Mouse (Mus musculus) liver, embryonic 13.5 days (tissue): ENCODE data around the gene Usp3. TPM values are rescaled to one million over a fixed set of nuclear protein-coding genes. Genes with fewer than 3 reads are reported as not detected.

ENCODE experiments used
- ATAC-seq: fragments of 200-750 bp; cut with Nextera tagmentation; 2 replicates; pipeline ENCODE4 v1.8.0; 2017; ENCODE audit warnings: low read depth, mild to moderate bottlenecking, moderate number of reproducible peaks, moderate library complexity
- DNase-seq: peaks from one replicate; pipeline ENCODE4 v3.0.0; 2022
- H3K27ac ChIP-seq: fragments of 300-500 bp; sonication (generic); 2 replicates; pipeline ENCODE4 v1.5.1; 2015; ENCODE audit warnings: moderate library complexity, mild to moderate bottlenecking, inconsistent platforms
- H3K27me3 ChIP-seq: fragments of 300-500 bp; sonication (generic); 2 replicates; pipeline ENCODE4 v1.6.1; 2015; ENCODE audit warnings: mild to moderate bottlenecking, inconsistent platforms
- H3K36me3 ChIP-seq: fragments of 300-500 bp; sonication (generic); 2 replicates; pipeline ENCODE4 v1.6.1; 2015; ENCODE audit warnings: mild to moderate bottlenecking, inconsistent platforms
- H3K4me1 ChIP-seq: fragments of 300-500 bp; sonication (generic); replicated peaks from 2 replicates; pipeline ENCODE4 v1.6.1; 2015; ENCODE audit warnings: inconsistent platforms
- H3K4me2 ChIP-seq: fragments of 300-500 bp; sonication (generic); 2 replicates; pipeline ENCODE4 v1.6.1; 2015; ENCODE audit warnings: inconsistent platforms, mild to moderate bottlenecking, moderate library complexity
- H3K4me3 ChIP-seq: fragments of 300-500 bp; sonication (generic); replicated peaks from 2 replicates; pipeline ENCODE4 v1.5.1; 2015; ENCODE audit warnings: mild to moderate bottlenecking, inconsistent platforms
- H3K9ac ChIP-seq: fragments of 300-500 bp; sonication (generic); 2 replicates; pipeline ENCODE4 v1.6.1; 2015; ENCODE audit warnings: mild to moderate bottlenecking, inconsistent platforms
- H3K9me3 ChIP-seq: fragments of 300-500 bp; sonication (generic); replicated peaks from 2 replicates; pipeline ENCODE4 v1.6.1; 2016; ENCODE audit warnings: inconsistent platforms
- WGBS: fragments of 180-500 bp; shearing (Covaris S2); methylation state at CpG from one replicate; pipeline ENCODE4 v1.1.7; 2015; ENCODE audit not compliant: insufficient replicate concordance; 5-methylcytosine and 5-hydroxymethylcytosine counted together
- polyA plus RNA-seq: library from polyadenylated mRNA; unstranded; fragments of >200 nt; fragmentation: Nextera tagmentation; extraction: Ambion mirVana; gene quantifications from 2 replicates; pipeline ENCODE4 v1.2.1, GENCODE M21; 2015

Usp3 gene
- polyA plus RNA-seq, 1 experiment from 2014 or later: 18.8 TPM

GRCm38 (mm10) chr9:66506424-66506823 lies 86.5 kb downstream of the Usp3 start:
- Histone ChIP-seq H3K27ac (peak overlapping the region; percentile 98), H3K9me3 (no peaks in the 10 kb centered on the region), H3K36me3 (peaks cover 85% of the 10 kb centered on the region), H3K9ac (peak overlapping the region; percentile 70), H3K27me3 (no peaks in the 10 kb centered on the region), H3K4me3 (peak overlapping the region; percentile 33), H3K4me2 (peak overlapping the region; percentile 72), H3K4me1 (peaks cover 86% of the 10 kb centered on the region)
- DNase-seq (no peak), ATAC-seq (no peak)

- peak overlapping the region; percentile 72 for H3K4me2 ChIP-seq
- peak overlapping the region; percentile 98 for H3K27ac ChIP-seq
- peaks cover 82% of the 10 kb centered on the region for H3K4me1 ChIP-seq
- H3K9ac ChIP-seq: peak overlapping the region; percentile 70
- no peaks in the 10 kb centered on the region for H3K9me3 ChIP-seq
- 55% methylated on average over 4 of the region's 4 CpGs for WGBS
- DNase-seq: no peak
- no peak for ATAC-seq
- peak overlapping the region; percentile 33 for H3K4me3 ChIP-seq
- peaks cover 89% of the 10 kb centered on the region for H3K36me3 ChIP-seq
- H3K27me3 ChIP-seq: no peaks in the 10 kb centered on the region
Measured at GRCm38 (mm10) chr9:66506011-66506410, 86.9 kb downstream of the Usp3 start.

GRCm38 (mm10) chr9:66505141-66505917 lies 87.6 kb downstream of the Usp3 start:
- H3K9ac ChIP-seq: peak overlapping the region; percentile 71
- no peaks in the 10 kb centered on the region for H3K9me3 ChIP-seq
- H3K27ac ChIP-seq: peak overlapping the region; percentile 98
- no peaks in the 10 kb centered on the region for H3K27me3 ChIP-seq
- peak overlapping the region; percentile 35 for H3K4me3 ChIP-seq
- peak; percentile 95 for ATAC-seq
- 37% methylated on average over 9 of the region's 9 CpGs for WGBS
- H3K36me3 ChIP-seq: peaks cover 93% of the 10 kb centered on the region
- peak; percentile 81 for DNase-seq
- H3K4me2 ChIP-seq: peak overlapping the region; percentile 72
- peaks cover 75% of the 10 kb centered on the region for H3K4me1 ChIP-seq

GRCm38 (mm10) chr9:66504518-66504917 lies 88.4 kb downstream of the Usp3 start:
- H3K27ac ChIP-seq: peak overlapping the region; percentile 98
- peaks cover 67% of the 10 kb centered on the region for H3K4me1 ChIP-seq
- H3K36me3 ChIP-seq: peaks cover 93% of the 10 kb centered on the region
- peak overlapping the region; percentile 71 for H3K9ac ChIP-seq
- no peak for ATAC-seq
- peak overlapping the region; percentile 72; the same call in 1 of the 2 replicates for H3K4me2 ChIP-seq
- no peak for DNase-seq
- H3K27me3 ChIP-seq: no peaks in the 10 kb centered on the region
- WGBS: 88% methylated on average over 13 of the region's 13 CpGs
- H3K4me3 ChIP-seq: no peak overlapping the region
- no peaks in the 10 kb centered on the region for H3K9me3 ChIP-seq

- DNase-seq: peak; percentile 55
- Histone ChIP-seq H3K4me2 (peak overlapping the region; percentile 33), H3K4me1 (peaks cover 62% of the 10 kb centered on the region)
Measured at GRCm38 (mm10) chr9:66503879-66504411, 89.0 kb downstream of the Usp3 start.

GRCm38 (mm10) chr9:66501248-66501647 lies 91.7 kb downstream of the Usp3 start:
- Histone ChIP-seq H3K4me3 (no peak overlapping the region), H3K4me1 (peaks cover 42% of the 10 kb centered on the region), H3K4me2 (no peak overlapping the region), H3K27ac (no peak overlapping the region), H3K9ac (no peak overlapping the region), H3K9me3 (no peaks in the 10 kb centered on the region), H3K27me3 (no peaks in the 10 kb centered on the region), H3K36me3 (peaks cover 93% of the 10 kb centered on the region)
- WGBS: 84% methylated on average over 2 of the region's 2 CpGs
- DNase-seq (no peak), ATAC-seq (no peak)

More at GRCm38 (mm10) chr9:66503879-66504411, 89.0 kb downstream of the Usp3 start:
- ATAC-seq: peak; percentile 80
- peaks cover 93% of the 10 kb centered on the region for H3K36me3 ChIP-seq
- no peaks in the 10 kb centered on the region for H3K27me3 ChIP-seq
- 34% methylated on average over 4 of the region's 4 CpGs for WGBS
- peak overlapping the region; percentile 98 for H3K27ac ChIP-seq
- no peak overlapping the region for H3K4me3 ChIP-seq
- H3K9me3 ChIP-seq: no peaks in the 10 kb centered on the region
- H3K9ac ChIP-seq: peak overlapping the region; percentile 71

- Histone ChIP-seq H3K4me2 (no peak overlapping the region), H3K9me3 (no peaks in the 10 kb centered on the region), H3K27me3 (no peaks in the 10 kb centered on the region), H3K4me1 (no peaks in the 10 kb centered on the region), H3K4me3 (no peak overlapping the region), H3K36me3 (peaks cover 97% of the 10 kb centered on the region), H3K9ac (no peak overlapping the region), H3K27ac (no peak overlapping the region)
- DNase-seq: no peak
- ATAC-seq: no peak
Measured at GRCm38 (mm10) chr9:66493992-66494391, 99.0 kb downstream of the Usp3 start.

GRCm38 (mm10) chr9:66492361-66492760 lies 100.6 kb downstream of the Usp3 start:
- no peak overlapping the region for H3K9ac ChIP-seq
- H3K27ac ChIP-seq: no peak overlapping the region
- no peaks in the 10 kb centered on the region for H3K9me3 ChIP-seq
- DNase-seq (no peak), ATAC-seq (no peak)
- no peaks in the 10 kb centered on the region for H3K27me3 ChIP-seq
- no peak overlapping the region for H3K4me2 ChIP-seq
- H3K4me3 ChIP-seq: no peak overlapping the region
- no peaks in the 10 kb centered on the region for H3K4me1 ChIP-seq
- peaks cover 96% of the 10 kb centered on the region for H3K36me3 ChIP-seq
- 51% methylated on average over 1 of the region's 1 CpGs for WGBS

- no peak overlapping the region for H3K27ac ChIP-seq
- no peaks in the 10 kb centered on the region for H3K27me3 ChIP-seq
- H3K9ac ChIP-seq: no peak overlapping the region
- H3K4me3 ChIP-seq: no peak overlapping the region
- peaks cover 94% of the 10 kb centered on the region for H3K36me3 ChIP-seq
- H3K9me3 ChIP-seq: no peaks in the 10 kb centered on the region
- DNase-seq (no peak), ATAC-seq (no peak)
- no peak overlapping the region for H3K4me2 ChIP-seq
- H3K4me1 ChIP-seq: peaks cover 13% of the 10 kb centered on the region
Measured at GRCm38 (mm10) chr9:66488786-66489185, 104.2 kb downstream of the Usp3 start.

- 29% methylated on average over 3 of the region's 3 CpGs for WGBS
- peak overlapping the region; percentile 37; the same call in 1 of the 2 replicates for H3K27ac ChIP-seq
- H3K27me3 ChIP-seq: no peaks in the 10 kb centered on the region
- no peak overlapping the region for H3K9ac ChIP-seq
- peaks cover 22% of the 10 kb centered on the region for H3K4me1 ChIP-seq
- H3K36me3 ChIP-seq: peaks cover 84% of the 10 kb centered on the region
- H3K4me3 ChIP-seq: no peak overlapping the region
- ATAC-seq (peak; percentile 74), DNase-seq (peak; percentile 17)
- no peaks in the 10 kb centered on the region for H3K9me3 ChIP-seq
- H3K4me2 ChIP-seq: no peak overlapping the region
Measured at GRCm38 (mm10) chr9:66483429-66483828, 109.5 kb downstream of the Usp3 start.

GRCm38 (mm10) chr9:66477785-66478184 lies 115.2 kb downstream of the Usp3 start:
- Histone ChIP-seq H3K9me3 (no peaks in the 10 kb centered on the region), H3K4me2 (no peak overlapping the region), H3K4me3 (no peak overlapping the region), H3K4me1 (peaks cover 9% of the 10 kb centered on the region), H3K36me3 (peaks cover 76% of the 10 kb centered on the region), H3K27ac (no peak overlapping the region), H3K9ac (no peak overlapping the region), H3K27me3 (no peaks in the 10 kb centered on the region)
- ATAC-seq (peak; percentile 77), DNase-seq (no peak)
- 49% methylated on average over 2 of the region's 2 CpGs for WGBS

GRCm38 (mm10) chr9:66465087-66465486 lies 127.9 kb downstream of the Usp3 start:
- no peak overlapping the region for H3K4me3 ChIP-seq
- no peaks in the 10 kb centered on the region for H3K4me1 ChIP-seq
- H3K9ac ChIP-seq: no peak overlapping the region
- H3K4me2 ChIP-seq: no peak overlapping the region
- peaks cover 73% of the 10 kb centered on the region for H3K36me3 ChIP-seq
- ATAC-seq (no peak), DNase-seq (no peak)
- no peaks in the 10 kb centered on the region for H3K27me3 ChIP-seq
- H3K27ac ChIP-seq: no peak overlapping the region
- H3K9me3 ChIP-seq: no peaks in the 10 kb centered on the region
- 57% methylated on average over 4 of the region's 4 CpGs for WGBS
